Mouse (Mus musculus) ES-CJ7 (cell line): ENCODE data around the gene Ccdc120.
"Not testable (repeated sequence)": the region's sequence is repeated elsewhere in the genome, so short reads cannot be mapped to it uniquely, and the experiment has no call there.

Experiments
- DNase-seq: peaks from one replicate; pipeline ENCODE4 v3.0.0; 2011; ENCODE audit warnings: low read depth, low spot score

The Ccdc120 gene

DNA sequence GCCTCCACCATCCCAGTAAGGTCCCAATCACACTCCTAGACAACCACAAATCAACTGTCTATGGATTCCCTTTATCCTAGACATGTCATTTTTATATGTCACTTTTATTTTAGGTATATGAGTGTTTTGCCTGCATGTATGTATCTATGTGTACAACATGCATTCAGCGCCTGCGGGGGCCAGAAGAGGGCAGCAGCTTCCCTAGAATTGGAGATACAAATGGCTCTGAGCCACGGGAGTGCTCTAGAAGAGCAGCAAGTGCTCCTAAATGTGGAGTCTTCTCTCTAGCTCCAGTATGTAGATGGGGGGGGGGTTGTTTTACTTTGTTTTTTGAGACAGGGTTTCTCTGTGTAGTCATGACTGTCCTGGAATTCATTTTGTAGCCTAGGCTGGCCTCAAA, 2.9 kb upstream of the Ccdc120 start:
- not testable (repeated sequence) for DNase-seq

DNA sequence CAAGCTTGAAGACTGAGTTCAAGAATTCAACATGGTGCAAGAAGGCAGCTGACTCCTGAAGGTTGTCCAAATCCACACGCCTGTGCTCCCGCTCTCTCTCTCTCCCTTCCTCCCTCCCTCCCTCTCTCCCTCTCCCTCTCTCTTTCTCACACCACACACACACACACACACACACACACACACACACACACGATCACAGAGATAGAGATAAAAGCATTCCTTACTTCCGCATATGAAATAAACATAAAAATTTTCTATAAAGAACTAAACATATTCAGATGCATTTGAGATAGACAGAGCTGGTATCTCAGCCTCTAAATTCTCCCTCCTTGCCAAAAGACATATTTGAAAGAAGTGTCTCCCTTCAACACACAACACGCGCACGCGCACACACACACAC, 5.3 kb downstream of the Ccdc120 start:
- DNase-seq = no peak

DNA sequence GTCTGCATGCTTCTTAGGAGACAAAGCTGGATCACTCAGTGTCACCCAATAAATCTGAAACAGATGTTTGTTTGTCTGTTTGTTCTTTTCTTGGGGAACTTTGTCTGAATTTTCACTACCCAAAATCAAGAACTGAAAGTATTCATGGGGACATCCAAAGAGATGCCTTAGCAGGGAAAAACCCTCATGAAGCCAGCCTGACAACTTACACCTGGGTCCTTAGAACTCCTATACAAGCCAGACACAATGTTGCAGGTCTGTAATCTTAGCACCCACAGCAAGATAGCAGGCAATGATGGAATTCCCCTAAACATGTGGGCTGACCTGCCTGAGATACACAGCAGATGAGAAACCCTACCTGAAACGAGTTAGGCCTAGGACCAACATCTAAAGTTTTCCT, 5.8 kb downstream of the Ccdc120 start:
- DNase-seq = no peak

DNA sequence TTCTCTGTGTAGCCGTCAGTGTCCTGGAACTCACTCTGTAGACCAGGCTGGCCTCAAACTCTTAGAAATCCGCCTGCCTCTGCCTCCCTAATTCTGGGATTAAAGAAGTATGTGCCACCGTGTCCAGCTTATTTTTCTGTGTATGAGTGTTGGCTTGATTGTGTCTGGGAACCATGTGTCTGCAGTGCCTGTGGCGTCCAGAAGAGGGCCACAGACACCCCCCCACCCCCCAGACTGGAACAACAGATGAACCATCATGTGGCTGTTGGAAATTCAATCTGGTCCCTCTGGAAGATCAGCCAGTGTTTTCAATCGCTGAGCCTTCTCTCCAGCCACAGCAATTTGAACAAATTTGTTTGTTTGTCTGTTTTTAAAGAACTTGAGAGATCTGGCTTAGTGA, 7.2 kb downstream of the Ccdc120 start:
- DNase-seq = no peak

DNA sequence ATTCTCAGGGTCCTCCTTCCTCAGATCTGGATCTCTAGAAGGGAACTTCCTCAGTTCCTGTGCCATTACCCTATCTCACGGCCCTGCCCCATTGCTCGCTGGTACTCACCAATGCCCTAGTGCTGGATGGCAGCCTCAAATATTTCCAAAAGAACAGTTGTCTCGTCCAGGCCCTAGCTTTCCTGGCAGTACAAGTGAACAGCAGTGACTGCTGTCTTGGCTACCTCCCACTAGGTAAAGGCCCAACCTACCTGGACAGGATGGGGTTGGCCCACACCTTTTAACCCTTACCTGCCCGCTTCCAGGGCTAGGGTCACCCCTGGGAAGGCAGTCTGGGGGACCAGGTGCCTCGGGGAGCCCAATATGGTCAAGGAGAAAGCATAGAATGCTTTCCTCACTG, 9.6 kb downstream of the Ccdc120 start:
- DNase-seq = no peak

DNA sequence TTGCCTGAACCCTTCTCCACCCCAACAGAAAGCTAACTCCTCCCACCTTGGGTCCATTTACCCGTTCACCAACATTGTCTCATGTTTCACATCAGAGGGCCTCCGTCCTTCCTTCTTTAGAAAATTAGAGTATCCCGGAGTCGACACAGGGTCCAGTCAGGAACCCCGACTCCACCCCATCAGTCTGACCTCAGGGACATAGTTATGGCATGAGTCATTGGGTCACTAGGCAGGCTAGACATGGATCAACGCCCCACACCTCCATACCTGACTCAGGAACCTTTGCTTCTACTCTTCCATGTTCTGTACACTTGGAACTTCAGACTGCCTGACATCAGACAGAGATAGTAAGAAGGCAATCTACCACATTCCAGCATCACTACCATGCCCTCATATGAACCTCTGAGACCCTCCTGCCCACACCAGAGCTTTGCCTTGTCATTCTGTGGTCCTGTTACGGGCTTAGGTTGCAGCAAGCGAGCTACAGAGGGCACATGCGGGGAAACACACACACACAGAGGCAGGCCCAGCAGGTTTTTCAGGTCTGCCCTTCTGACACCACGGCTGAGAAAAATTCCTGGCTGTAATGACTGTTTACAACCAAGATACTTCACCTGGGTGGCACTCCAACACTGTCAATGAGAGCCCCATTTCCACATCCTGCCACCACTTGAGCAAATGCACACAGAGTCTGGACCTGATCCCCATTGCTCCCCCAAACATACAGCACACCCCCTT, 10.5 kb downstream of the Ccdc120 start:
- no peak for DNase-seq

DNA sequence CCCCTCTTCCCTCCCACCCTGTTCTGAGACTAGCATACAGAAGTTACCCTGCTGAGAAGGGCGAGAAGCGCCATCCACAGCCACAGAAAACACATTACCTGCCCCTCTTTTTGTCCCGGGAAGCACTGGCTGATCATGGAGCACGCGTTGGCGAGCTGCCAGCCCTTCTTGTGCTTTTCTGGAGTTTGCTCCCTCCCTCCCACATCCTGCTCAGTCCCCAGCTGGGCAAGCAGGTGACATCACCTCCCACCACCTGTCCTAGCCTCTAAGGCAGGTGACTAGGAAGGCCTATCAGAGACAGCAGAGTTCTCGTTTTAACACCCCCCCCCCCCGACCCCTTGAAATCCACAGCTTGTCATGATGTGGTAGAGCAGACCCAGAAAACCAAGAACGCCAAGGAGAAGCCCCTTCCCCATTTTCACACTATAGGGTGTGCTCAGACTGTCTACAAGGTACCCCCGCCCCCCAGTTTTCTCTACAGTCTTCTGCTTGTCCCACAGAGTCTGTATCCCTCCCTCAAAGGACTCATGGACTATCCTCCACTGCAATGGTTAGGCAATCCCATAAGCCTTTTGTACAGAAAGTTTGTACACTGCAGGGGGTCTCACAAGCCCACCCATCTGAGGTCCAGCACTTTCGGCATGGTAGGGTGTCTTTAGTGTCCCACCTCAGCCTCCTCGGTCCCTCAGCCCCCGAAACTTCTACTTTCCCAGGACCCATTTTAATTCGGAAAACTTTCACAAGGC, 11.2 kb downstream of the Ccdc120 start:
- no peak for DNase-seq

DNA sequence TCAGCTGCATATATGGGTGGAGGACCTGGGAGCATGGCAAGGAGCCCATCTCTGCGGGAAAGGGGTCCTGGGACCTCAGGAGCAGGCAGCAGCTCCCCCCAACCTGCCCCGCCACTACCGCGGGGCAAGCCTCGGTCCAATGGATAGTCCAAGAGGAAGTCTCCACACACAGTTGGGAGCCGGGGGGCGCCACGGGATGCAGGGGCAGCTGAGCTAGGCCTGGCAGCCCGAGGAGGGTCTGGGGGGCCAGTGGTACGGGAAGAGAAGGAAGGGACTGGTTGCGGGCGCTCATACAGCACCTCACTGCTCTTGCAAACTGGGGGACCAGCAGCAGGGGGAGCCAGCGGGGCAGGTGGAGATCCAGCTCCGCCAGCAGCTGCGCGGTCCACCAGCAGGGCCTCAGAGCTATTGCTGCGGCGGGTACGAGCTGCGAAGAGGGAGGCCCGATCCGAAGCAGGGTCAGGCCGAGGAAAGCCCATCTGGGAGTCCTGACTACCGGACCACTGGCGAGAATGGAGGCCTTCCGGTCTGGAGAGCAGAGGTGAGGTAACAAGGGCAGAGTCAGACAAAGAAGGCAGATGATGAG, 17.0 kb downstream of the Ccdc120 start:
- peak; percentile 64 for DNase-seq

DNA sequence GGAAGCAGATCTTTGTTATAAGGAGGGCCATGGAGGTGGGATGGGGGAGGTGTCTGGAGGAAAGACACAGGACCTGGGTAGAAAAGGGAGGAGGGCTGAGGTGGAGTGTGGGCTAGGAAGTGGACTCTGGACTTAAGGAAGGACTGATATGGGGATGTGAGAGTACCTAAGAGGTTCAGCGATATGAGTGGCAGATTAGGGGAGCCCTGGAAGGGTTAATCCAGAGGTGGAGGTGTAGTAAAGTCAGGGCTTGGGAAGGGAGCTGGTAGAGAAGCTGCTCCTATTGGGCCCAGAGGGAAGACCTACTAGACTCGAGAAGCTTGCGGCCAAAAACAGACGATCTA, 21.8 kb downstream of the Ccdc120 start:
- no peak for DNase-seq

DNA sequence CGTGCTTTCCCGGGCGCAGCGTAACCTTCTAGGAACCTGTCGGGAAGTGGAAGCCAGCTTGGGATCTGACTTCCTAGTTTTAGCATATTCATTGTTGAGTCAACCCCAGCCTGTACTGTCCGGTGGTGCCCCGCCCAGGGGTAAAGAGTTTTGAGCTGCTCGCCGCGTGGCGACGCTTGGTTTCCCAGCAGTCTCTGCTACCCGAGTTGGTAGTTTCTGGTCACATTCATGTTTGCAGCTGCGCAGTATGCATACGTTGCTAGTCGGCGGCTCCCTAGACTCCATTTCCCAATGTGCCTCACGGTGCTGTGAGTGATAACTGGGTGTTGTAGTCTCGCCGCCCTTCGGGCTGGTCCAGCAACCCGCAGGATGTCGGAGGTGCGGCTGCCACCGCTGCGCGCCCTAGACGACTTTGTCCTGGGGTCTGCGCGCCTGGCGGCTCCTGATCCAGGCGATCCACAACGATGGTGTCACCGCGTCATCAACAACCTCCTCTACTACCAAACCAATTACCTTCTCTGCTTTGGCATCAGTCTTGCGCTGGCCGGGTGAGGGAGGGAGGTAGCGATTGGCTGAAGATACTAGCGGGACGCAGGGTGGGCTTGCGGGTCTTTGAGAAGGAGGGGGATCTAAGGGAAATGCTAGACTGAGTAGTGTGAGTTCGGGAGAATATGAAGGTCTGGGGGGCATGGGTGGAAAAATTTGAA, 22.3 kb downstream of the Ccdc120 start, which contains the start of gene Praf2:
Praf2 (plus strand) TSS at position 225 of the 707 bp plus-strand sequence.
- DNase-seq = peak; percentile 96

DNA sequence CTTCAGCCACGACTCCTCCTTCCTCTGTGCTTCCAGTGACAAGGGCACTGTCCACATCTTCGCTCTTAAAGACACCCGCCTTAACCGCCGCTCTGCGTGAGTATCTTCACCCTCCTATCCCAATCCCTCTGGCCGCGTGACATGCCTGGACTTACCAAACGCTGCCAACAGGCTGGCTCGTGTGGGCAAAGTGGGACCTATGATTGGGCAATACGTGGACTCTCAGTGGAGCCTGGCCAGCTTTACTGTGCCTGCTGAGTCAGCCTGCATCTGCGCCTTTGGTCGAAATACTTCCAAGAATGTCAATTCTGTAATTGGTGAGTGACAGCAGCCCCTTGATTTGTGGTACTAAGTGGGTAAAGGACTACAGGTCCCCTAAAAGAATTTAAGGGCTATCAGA, 23.5 kb downstream of the Ccdc120 start:
- DNase-seq = no peak

DNA sequence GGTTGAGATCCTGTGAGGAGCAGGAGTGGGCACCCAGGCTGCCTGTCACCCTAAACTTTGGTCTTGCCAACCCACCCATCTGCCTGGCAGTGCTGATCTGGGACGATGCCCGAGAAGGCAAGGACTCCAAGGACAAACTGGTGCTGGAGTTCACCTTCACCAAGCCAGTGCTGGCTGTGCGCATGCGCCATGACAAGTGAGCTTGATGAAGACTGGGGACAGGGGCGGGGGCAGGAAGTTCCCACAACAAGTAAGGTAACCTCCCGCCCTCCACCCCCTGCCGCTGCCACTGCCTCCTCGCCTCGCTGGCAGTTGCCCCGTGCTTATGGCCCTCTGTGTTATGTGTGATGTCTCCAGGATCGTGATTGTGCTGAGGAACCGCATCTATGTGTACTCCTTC, 24.9 kb downstream of the Ccdc120 start:
- DNase-seq = peak; percentile 74

DNA sequence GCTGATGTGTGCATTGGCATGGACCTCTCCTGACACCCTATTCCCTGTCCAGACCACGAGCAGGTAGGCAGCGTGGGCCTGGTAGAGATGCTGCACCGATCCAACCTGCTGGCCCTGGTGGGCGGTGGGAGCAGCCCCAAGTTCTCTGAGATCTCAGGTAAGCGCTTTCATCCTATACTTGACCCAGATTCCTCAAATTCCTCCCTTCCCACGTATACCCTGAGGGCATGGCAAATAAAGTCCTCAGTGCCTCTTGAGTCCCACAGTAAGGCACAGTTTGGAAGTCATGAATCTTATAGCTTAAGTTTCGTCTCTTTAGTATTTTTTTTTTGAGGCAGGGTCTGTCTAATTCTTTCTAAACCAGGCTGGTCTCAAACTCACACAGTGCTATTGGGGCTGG, 26.6 kb downstream of the Ccdc120 start:
- no peak for DNase-seq

DNA sequence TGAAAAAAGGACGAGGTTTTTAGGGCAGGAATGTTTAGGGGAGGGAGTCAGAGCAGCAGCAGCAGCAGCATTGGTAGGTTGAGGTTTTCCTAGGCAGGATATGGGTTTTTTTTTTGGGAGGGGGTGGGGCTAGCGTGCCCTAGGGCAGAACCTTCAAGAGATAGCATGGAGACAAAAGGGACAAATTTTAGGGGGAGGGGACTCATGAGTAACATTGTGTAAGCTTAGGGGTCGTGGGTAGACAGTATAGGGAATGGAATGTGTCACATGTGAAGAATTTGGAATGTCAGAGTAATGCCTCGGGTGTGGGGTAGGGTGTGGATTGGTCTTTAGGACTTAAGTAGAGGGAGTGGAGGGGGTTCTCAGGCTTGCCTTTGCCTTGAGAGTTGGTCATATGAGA, 28.0 kb downstream of the Ccdc120 start:
- DNase-seq = peak; percentile 78

DNA sequence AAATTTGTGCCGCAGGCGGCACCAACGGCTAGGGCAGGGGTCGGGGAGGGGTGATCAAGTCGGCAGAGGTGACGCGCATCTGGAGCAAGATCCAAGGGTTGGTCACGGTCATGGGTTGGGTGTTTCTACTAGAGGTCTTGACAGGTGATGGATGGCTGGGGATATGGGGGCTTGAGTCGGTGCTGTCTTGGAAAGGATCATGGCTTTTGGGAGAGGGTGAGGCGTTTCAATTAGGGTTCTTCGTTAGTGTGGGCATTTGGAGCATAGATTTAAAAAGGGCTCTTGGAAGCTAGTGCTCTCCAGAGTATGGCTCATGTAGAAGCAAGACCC, 28.5 kb downstream of the Ccdc120 start:
- no peak for DNase-seq

DNA sequence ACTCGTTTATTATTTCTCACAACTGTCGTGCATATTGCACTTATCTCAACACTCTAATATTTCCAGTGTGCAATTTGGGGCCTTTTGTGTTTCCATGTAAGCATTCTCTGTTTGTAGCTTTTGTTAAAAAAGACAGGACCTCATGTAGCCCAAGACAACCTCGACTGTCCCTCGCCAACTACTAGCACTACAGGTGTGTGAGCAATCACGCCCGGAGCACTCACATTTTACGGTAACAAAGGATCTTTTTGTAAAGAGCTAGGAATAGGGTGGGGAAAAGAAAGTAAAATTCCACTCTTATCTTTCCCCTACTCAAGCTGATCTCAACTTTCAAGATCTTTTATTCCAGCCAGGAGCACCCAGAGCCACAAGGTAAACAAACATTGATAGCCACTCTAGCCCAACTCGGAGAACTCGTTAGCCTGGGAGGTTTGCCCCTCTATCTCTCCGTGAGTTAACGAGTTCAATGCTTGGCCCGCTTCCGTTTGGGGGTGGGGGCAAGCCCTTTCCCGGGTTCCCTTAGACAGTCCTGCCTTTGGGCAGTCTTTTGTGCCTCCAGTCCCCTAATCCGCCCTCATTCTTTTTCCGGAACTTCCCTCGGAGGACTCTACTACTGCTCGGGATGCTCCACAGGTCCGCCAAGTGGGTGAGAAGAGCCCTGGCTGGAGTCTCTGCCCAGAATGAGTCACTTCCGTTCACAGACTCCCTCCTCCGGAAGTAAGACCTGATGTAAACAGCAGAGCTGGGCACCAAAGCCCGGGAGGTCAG, 29.0 kb downstream of the Ccdc120 start, which contains the start of gene Gm45208:
Gm45208 (plus strand) TSS at position 732 of the 768 bp plus-strand sequence.
- DNase-seq = peak; percentile 81

DNA sequence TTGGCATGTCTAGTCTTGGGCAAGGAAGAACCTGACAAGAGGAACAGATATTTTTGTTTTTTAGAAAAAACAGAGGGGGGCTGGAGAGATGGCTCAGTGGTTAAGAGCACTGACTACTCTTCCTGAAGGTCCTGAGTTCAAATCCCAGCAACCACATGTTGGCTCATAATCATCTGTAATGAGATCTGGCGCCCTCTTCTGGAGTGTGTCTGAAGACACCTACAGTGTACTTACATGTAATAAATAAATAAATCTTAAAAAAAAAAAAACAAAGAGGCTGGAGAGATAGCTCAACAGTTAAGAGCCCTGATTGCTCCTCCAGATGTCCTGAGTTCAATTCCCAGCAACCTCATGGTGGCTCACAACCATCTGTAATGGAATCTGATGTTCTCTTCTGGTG, 34.6 kb downstream of the Ccdc120 start:
- DNase-seq = peak; percentile 55

DNA sequence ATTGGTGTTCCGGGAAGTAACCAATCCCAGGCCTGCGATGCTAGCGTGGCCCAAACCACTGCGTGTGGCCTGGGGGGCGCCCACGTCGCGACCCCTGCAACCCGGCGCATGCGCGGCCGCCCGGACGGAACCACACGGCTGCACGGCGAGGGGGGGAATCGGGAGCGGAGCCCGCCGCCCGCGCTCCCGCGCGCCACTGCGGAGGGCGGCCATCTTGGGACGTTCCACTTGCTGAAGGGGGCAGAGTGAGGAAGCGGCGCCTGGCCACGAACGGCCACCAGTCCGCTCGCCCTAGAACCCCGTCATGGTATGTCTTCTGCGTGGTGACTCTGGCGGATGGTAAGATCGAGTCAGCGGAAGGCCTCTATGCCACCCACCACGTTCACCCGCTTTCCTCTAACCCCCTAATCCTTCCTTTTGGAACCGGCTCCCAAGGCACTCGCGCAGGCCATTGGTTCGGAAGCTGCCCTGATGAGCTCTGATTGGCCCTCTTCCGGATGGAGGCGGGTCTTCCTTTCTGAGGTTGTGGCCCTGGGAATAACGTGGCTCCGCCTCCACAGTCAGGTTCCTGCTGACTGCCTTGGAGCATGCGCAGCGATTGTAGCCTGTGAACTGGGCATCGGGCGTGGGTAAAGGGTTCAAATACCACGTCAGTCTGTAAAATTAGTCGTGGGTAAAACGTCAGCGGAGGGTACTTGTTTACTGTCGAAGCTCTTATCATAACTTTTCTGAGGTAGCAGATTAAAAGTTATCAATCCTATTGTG, 36.4 kb downstream of the Ccdc120 start, which contains the start of gene Wdr45:
Wdr45 (plus strand) TSS at position 199 of the 765 bp plus-strand sequence.
- peak; percentile 96 for DNase-seq

DNA sequence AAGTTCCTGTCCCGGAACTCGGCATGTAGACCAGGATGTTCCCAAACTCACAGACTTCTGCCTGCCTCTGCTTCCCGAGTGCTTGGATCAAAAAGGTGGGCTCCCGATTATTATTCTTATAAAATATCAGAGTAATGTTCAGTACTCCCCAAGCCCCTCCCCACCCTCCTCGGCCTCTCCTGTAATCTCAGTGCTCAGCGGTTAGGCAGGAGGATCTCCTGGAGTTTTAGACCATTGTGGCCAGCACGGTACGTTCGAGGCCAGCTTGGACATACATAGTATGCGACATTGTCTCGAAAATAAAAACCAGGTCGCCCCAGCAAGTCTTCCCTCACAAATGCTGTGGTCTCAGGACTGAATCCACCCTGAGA, 37.0 kb downstream of the Ccdc120 start:
- DNase-seq = not testable (repeated sequence)

DNA sequence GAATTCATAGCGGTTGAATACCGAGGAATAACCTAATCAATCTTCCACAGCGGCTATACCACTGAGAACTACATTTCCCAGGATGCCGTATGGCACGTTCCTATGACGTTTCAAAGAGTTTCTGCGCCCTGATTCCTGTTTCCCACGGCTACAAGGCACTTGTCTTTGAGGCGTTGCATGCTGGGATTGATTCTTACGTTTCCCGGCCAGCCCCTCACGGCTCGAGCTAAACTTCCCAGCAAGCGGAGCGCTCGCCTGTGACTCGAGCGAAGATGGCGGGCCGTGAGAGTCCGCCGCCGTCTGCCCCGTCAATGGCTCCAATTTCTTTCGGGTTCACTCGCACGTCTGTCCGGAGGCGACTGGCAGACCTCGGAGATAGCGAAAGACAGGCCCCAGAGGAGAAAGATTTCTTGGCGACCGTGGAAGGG, 53.7 kb downstream of the Ccdc120 start, which contains the start of gene Gpkow:
Gpkow (plus strand) TSS at position 178 of the 428 bp plus-strand sequence.
- peak; percentile 92 for DNase-seq

DNA sequence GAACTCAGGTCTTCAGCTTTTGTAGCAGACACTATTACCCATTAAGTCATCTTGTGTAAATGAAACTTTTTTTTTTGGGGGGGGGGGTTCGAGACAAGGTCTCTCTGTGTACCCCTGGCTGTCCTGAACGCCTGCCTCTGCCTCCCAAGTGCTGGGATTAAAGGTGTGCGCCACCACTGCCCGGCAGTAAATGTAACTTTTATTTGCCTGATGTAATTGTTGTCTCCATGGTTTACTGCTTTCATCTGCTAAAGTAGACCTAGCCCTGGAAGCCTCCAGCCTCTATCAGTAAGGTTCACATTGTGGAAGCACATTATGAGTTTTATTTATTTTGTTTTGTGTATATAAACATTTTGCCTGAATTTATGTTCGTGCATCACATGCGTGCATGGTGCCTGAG, 54.2 kb downstream of the Ccdc120 start:
- no peak for DNase-seq
